Mouse (Mus musculus) MEL (cell line): ENCODE measurements around the gene Slc44a3. TPM values are rescaled to one million over a fixed set of nuclear protein-coding genes. Genes with fewer than 3 reads are reported as not detected.

Experiments used
- DNase-seq: peaks from one replicate; pipeline ENCODE4 v3.0.0; 2011; ENCODE audit warnings: low read depth, low spot score
- H3K27ac ChIP-seq: 2 replicates; pipeline ENCODE4 v1.5.1; 2012; ENCODE audit warnings: low read depth, mild to moderate bottlenecking, control low read depth, low read length, moderate library complexity; ENCODE audit not compliant: control insufficient read depth
- H3K27me3 ChIP-seq, 2 experiments: fragments of 150-350 bp in 1 of 2; sonication (generic) in 1 of 2; 2 replicates each; pipeline ENCODE4 v1.6.1; 2012; ENCODE audit warnings: low read length in 2 of 2, mild to moderate bottlenecking in 2 of 2, improper control_type of control experiment in 1 of 2, moderate library complexity in 1 of 2; ENCODE audit not compliant: insufficient read depth in 2 of 2, control insufficient read depth in 1 of 2
- H3K36me3 ChIP-seq, 2 experiments: 2 replicates each; pipeline ENCODE4 v1.6.1; 2012 to 2014; ENCODE audit warnings: low read length in 2 of 2, improper control_type of control experiment in 1 of 2, inconsistent platforms in 1 of 2, mild to moderate bottlenecking in 1 of 2; ENCODE audit not compliant: insufficient read depth in 2 of 2, control insufficient read depth in 1 of 2
- H3K4me1 ChIP-seq, 2 experiments: fragments of 150-350 bp in 1 of 2; sonication (generic) in 1 of 2; 2 replicates each; pipeline ENCODE4 v1.6.1; 2012; ENCODE audit warnings: low read length in 2 of 2, improper control_type of control experiment in 1 of 2, mild to moderate bottlenecking in 1 of 2; ENCODE audit not compliant: insufficient read depth in 2 of 2, control insufficient read depth in 1 of 2
- H3K4me3 ChIP-seq, 2 experiments: fragments of 150-350 bp in 1 of 2; sonication (generic) in 1 of 2; 2 replicates each; pipeline ENCODE4 v1.5.1; 2012; ENCODE audit warnings: low read depth in 2 of 2, low read length in 2 of 2, mild to moderate bottlenecking in 2 of 2, moderate library complexity in 2 of 2, control low read depth in 1 of 2, improper control_type of control experiment in 1 of 2; ENCODE audit not compliant: control insufficient read depth in 1 of 2, insufficient read depth in 1 of 2
- H3K79me2 ChIP-seq: 2 replicates; pipeline ENCODE4 v1.6.1; 2012; ENCODE audit warnings: mild to moderate bottlenecking, low read length, moderate library complexity; ENCODE audit not compliant: control insufficient read depth, poor library complexity, insufficient read depth
- H3K9ac ChIP-seq: 2 replicates; pipeline ENCODE4 v1.6.1; 2012; ENCODE audit warnings: low read depth, mild to moderate bottlenecking, control low read depth, low read length, moderate library complexity; ENCODE audit not compliant: control insufficient read depth, poor library complexity, severe bottlenecking
- H3K9me3 ChIP-seq: fragments of 150-350 bp; sonication (generic); replicated peaks from 2 replicates; pipeline ENCODE4 v1.6.1; 2012; ENCODE audit warnings: mild to moderate bottlenecking, low read length, improper control_type of control experiment, moderate library complexity; ENCODE audit not compliant: insufficient read depth
- CHD1 ChIP-seq: IDR thresholded peaks from 2 replicates; pipeline ENCODE4 v1.6.1; 2012; ENCODE audit warnings: low read depth, mild to moderate bottlenecking, inconsistent platforms, low read length, improper control_type of control experiment
- CTCF ChIP-seq, 3 experiments: IDR thresholded peaks in 2 of 3; conservative IDR thresholded peaks in 1 of 3; 2 replicates each; pipeline ENCODE4 v1.5.1; 2011 to 2012; ENCODE audit warnings: low read length in 3 of 3, low read depth in 2 of 3, mild to moderate bottlenecking in 2 of 3, improper control_type of control experiment in 1 of 3, inconsistent platforms in 1 of 3, mixed read lengths in 1 of 3, moderate library complexity in 1 of 3; ENCODE audit not compliant: control insufficient read depth in 1 of 3, insufficient read depth in 1 of 3, poor library complexity in 1 of 3, severe bottlenecking in 1 of 3
- ELF1 ChIP-seq: IDR thresholded peaks from 2 replicates; pipeline ENCODE4 v1.6.1; 2014; ENCODE audit warnings: low read depth, mild to moderate bottlenecking, inconsistent platforms, low read length, improper control_type of control experiment, moderate library complexity
- GATA1 ChIP-seq: IDR thresholded peaks from 2 replicates; pipeline ENCODE4 v1.6.1; 2011; ENCODE audit warnings: low read depth, low read length, improper control_type of control experiment
- MAFK ChIP-seq: IDR thresholded peaks from 2 replicates; pipeline ENCODE4 v1.6.1; 2011; ENCODE audit warnings: low read depth, mild to moderate bottlenecking, low read length, improper control_type of control experiment, borderline replicate concordance
- MAX ChIP-seq: IDR thresholded peaks from 2 replicates; pipeline ENCODE4 v1.6.1; 2011; ENCODE audit warnings: low read length, improper control_type of control experiment
- MAZ ChIP-seq: IDR thresholded peaks from 2 replicates; pipeline ENCODE4 v1.6.1; 2012; ENCODE audit warnings: low read depth, mild to moderate bottlenecking, inconsistent platforms, low read length, improper control_type of control experiment
- POLR2A ChIP-seq, 2 experiments: IDR thresholded peaks; 2 replicates each; pipeline ENCODE4 v1.6.1; 2011 to 2012; ENCODE audit warnings: low read length in 2 of 2, mild to moderate bottlenecking in 2 of 2, control low read depth in 1 of 2, improper control_type of control experiment in 1 of 2, low read depth in 1 of 2, moderate library complexity in 1 of 2; ENCODE audit not compliant: control insufficient read depth in 1 of 2, insufficient read depth in 1 of 2, poor library complexity in 1 of 2
- RAD21 ChIP-seq: IDR thresholded peaks from 2 replicates; pipeline ENCODE4 v1.6.1; 2011; ENCODE audit warnings: mild to moderate bottlenecking, low read depth, low read length, improper control_type of control experiment
- SIN3A ChIP-seq: IDR thresholded peaks from 2 replicates; pipeline ENCODE4 v1.6.1; 2012; ENCODE audit warnings: low read length, improper control_type of control experiment, inconsistent platforms
- SMC3 ChIP-seq: IDR thresholded peaks from 2 replicates; pipeline ENCODE4 v1.6.1; 2011; ENCODE audit warnings: low read depth, low read length, improper control_type of control experiment
- ZKSCAN1 ChIP-seq: IDR thresholded peaks from 2 replicates; pipeline ENCODE4 v1.6.1; 2012; ENCODE audit warnings: low read depth, mild to moderate bottlenecking, inconsistent platforms, low read length, improper control_type of control experiment, moderate library complexity
- ZMIZ1 ChIP-seq: IDR thresholded peaks from 2 replicates; pipeline ENCODE4 v1.6.1; 2012; ENCODE audit warnings: low read depth, mild to moderate bottlenecking, inconsistent platforms, low read length, improper control_type of control experiment, moderate library complexity
- ZNF384 ChIP-seq: IDR thresholded peaks from 2 replicates; pipeline ENCODE4 v1.6.1; 2012; ENCODE audit warnings: low read depth, mild to moderate bottlenecking, inconsistent platforms, low read length, improper control_type of control experiment
- polyA plus RNA-seq, 2 experiments: library from polyadenylated mRNA; stranded (reverse) in 1 of 2; unstranded in 1 of 2; fragments of >175 nt in 1 of 2; fragments of >200 nt in 1 of 2; gene quantifications; 2 replicates each; pipeline versions ENCODE4 v1.2.1 to v1.2.4; 2012; ENCODE audit warnings: low replicate concordance in 2 of 2, low read depth in 1 of 2; ENCODE audit not compliant: insufficient read length in 2 of 2, insufficient read depth in 1 of 2, missing spikeins in 1 of 2
- total RNA-seq: library from RNA; depleted of rRNA; stranded (reverse); fragments of 300-350 nt; gene quantifications from 2 replicates; pipeline ENCODE4 v1.2.3, GENCODE M21; 2012

Gene Slc44a3
- total and polyA plus RNA-seq, 3 experiments: 0.08 to 0.11 TPM; not detected in 1

- Histone ChIP-seq H3K36me3 (no peaks in the 10 kb centered on the region), H3K27ac (no peak overlapping the region), H3K4me3 (no peak overlapping the region), H3K9me3 (no peaks in the 10 kb centered on the region), H3K27me3 (no peaks in the 10 kb centered on the region; a peak in 1 of 4 replicates), H3K4me1 (no peaks in the 10 kb centered on the region), H3K79me2 (no peaks in the 10 kb centered on the region), H3K9ac (no peak overlapping the region)
- TF ChIP-seq ZMIZ1 (no peak), ELF1 (no peak), RAD21 (no peak), ZKSCAN1 (no peak), ZNF384 (no peak), POLR2A (IDR thresholded peaks at IDR 0.05; ENCODE audit: control insufficient read depth in 1 of 2, insufficient read depth in 1 of 2, low read depth in 1 of 2, low read length in 2 of 2, poor library complexity in 1 of 2) (no peak), GATA1 (no peak), MAFK (no peak)
- no peak for DNase-seq
Measured at GRCm38 (mm10) chr3:121417379-121418250, 114.6 kb downstream of the Slc44a3 start.

- Histone ChIP-seq H3K9ac (no peak overlapping the region), H3K27me3 (no peaks in the 10 kb centered on the region; a peak in 1 of 4 replicates), H3K4me1 (no peaks in the 10 kb centered on the region), H3K36me3 (no peaks in the 10 kb centered on the region), H3K27ac (no peak overlapping the region), H3K4me3 (no peak overlapping the region), H3K79me2 (no peaks in the 10 kb centered on the region), H3K9me3 (no peaks in the 10 kb centered on the region)
- DNase-seq: no peak
- no peak for TF ChIP-seq GATA1
Measured at GRCm38 (mm10) chr3:121416171-121417154, 115.7 kb downstream of the Slc44a3 start.

GRCm38 (mm10) chr3:121411450-121411849 is 120.8 kb downstream of the Slc44a3 start:
- no peak overlapping the region for H3K9ac ChIP-seq
- H3K79me2 ChIP-seq: no peaks in the 10 kb centered on the region
- no peak overlapping the region for H3K27ac ChIP-seq
- TF ChIP-seq CHD1 (no peak), MAZ (no peak), SMC3 (no peak), CTCF (IDR thresholded peaks at IDR 0.05 in 2 of 3, conservative IDR thresholded peaks at IDR 0.05 in 1 of 3; ENCODE audit: control insufficient read depth in 1 of 3, insufficient read depth in 1 of 3, low read depth in 2 of 3, low read length in 3 of 3, poor library complexity in 1 of 3, severe bottlenecking in 1 of 3) (no peak), ZNF384 (no peak), SIN3A (no peak), MAX (no peak), POLR2A (IDR thresholded peaks at IDR 0.05; ENCODE audit: control insufficient read depth in 1 of 2, insufficient read depth in 1 of 2, low read depth in 1 of 2, low read length in 2 of 2, poor library complexity in 1 of 2) (no peak), RAD21 (no peak)
- no peaks in the 10 kb centered on the region for H3K4me1 ChIP-seq
- no peaks in the 10 kb centered on the region for H3K36me3 ChIP-seq
- DNase-seq: no peak
- no peaks in the 10 kb centered on the region for H3K9me3 ChIP-seq
- no peaks in the 10 kb centered on the region; a peak in 1 of 4 replicates for H3K27me3 ChIP-seq
- no peak overlapping the region for H3K4me3 ChIP-seq
